Mouse (Mus musculus) Muller cell, postnatal 12 days (primary cell): ENCODE results near the gene Angpt4.

ENCODE experiments used
- DNase-seq: peaks from one replicate; pipeline ENCODE4 v3.0.0-alpha.2; 2015; ENCODE audit errors: inconsistent ontology term

Angpt4 gene

GRCm38 (mm10) chr2:151962474-151962873, 51.5 kb downstream of the Angpt4 start:
- DNase-seq = peak; percentile 96

- no peak for DNase-seq
Observed at GRCm38 (mm10) chr2:151963319-151963718, 52.3 kb downstream of the Angpt4 start.

- DNase-seq = peak; percentile 59
Observed at GRCm38 (mm10) chr2:151964052-151964451, 53.0 kb downstream of the Angpt4 start.

DNA sequence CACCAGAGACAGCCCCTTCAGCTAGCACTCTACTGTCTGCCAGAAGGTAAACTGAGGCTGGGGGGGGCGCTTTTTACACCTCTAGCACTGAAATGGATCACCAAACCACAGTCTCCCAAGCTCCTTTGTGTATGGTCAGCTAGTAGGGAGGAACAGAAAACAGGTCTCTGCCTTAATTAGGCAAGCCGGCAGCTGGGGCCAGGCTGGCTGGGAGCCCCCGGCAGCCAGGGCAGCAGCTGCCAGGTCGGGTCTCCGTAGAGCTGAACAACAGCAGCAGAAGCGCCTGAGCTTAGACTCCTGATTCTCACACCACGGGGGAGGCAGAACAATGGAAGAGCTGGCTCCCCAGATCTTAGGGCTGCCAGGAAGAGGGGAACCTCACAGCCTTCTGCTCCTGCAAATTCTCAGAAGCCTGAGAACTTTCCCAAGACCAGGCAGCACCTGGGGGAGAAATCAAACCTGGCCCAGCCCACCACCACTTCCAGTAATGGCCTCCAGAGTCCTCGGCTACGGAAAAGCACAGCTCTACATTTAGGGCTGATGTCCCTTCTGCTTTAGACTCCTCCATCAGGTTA, 56.3 kb downstream of the Angpt4 start:
- peak; percentile 67 for DNase-seq

- no peak for DNase-seq
Observed at GRCm38 (mm10) chr2:151967792-151968191, 56.8 kb downstream of the Angpt4 start.

DNA sequence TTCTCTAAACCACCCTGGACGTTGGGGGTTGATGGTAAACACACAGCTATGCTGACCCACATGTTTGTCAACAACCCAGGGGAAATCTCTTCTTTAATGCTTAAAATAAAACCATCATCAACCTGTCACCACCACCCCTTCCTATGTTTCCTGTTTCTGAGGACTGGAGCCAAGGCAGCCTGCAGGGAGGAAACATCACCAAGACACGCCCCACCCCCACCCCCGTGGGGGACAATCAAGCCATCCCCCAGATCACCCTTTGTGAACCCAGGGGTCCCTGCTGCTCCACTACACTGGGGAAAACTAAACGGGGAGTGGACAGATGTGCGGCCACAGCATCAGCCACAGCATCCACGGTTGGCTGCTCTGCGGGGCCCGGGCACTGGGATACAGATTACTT, 57.4 kb downstream of the Angpt4 start:
- no peak for DNase-seq

GRCm38 (mm10) chr2:151968986-151969385, 58.0 kb downstream of the Angpt4 start:
- no peak for DNase-seq

- no peak for DNase-seq
Observed at GRCm38 (mm10) chr2:151969396-151969795, 58.4 kb downstream of the Angpt4 start.

- peak; percentile 77 for DNase-seq
Observed at GRCm38 (mm10) chr2:151970191-151971172, 59.5 kb downstream of the Angpt4 start.

- DNase-seq = no peak
Observed at GRCm38 (mm10) chr2:151971748-151972147, 60.7 kb downstream of the Angpt4 start.

- DNase-seq = no peak
Observed at GRCm38 (mm10) chr2:151972880-151973594, 62.0 kb downstream of the Angpt4 start.

GRCm38 (mm10) chr2:151973595-151974562, 62.9 kb downstream of the Angpt4 start:
- peak; percentile 88 for DNase-seq

DNA sequence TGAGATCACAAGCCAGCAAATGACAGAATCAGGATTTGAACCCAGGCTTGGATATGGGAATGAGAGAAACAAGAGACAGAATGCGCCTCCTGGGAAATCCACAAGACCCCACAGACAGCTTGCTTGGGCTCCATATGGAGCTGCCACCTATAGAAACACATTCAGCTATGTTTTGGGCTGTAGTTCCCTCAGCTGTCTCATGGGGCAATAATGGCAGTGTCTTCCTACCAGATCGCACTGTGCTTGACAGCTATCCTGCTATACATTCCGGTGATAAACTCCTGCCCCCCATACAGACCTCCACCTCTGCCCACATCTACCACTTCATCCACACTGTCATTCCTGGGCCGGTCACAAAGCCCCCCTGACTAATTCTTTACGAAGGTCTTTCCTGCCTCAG, 64.3 kb downstream of the Angpt4 start:
- no peak for DNase-seq

GRCm38 (mm10) chr2:151976067-151976466, 65.1 kb downstream of the Angpt4 start:
- no peak for DNase-seq

GRCm38 (mm10) chr2:151977689-151978440, 66.9 kb downstream of the Angpt4 start:
- DNase-seq = peak; percentile 62

DNA sequence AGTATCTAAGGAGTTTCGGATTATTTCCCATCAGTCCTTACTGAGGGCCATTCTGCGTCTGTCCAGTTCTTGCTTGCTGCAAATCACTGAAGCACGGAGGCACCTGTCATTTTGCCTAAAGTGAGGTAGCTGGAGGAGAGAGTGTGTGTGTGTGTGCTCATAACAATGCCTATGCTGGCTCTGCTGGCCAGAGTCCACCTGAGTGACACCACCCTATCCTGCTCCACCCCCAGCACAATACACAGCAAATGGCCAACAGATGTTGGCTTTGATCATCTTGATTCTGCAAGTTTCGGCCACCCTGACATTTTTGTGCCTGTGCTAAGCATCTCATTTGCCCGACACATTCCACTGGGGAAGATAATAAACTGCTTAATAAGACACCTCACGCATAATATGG, 67.5 kb downstream of the Angpt4 start:
- DNase-seq = peak; percentile 43

DNA sequence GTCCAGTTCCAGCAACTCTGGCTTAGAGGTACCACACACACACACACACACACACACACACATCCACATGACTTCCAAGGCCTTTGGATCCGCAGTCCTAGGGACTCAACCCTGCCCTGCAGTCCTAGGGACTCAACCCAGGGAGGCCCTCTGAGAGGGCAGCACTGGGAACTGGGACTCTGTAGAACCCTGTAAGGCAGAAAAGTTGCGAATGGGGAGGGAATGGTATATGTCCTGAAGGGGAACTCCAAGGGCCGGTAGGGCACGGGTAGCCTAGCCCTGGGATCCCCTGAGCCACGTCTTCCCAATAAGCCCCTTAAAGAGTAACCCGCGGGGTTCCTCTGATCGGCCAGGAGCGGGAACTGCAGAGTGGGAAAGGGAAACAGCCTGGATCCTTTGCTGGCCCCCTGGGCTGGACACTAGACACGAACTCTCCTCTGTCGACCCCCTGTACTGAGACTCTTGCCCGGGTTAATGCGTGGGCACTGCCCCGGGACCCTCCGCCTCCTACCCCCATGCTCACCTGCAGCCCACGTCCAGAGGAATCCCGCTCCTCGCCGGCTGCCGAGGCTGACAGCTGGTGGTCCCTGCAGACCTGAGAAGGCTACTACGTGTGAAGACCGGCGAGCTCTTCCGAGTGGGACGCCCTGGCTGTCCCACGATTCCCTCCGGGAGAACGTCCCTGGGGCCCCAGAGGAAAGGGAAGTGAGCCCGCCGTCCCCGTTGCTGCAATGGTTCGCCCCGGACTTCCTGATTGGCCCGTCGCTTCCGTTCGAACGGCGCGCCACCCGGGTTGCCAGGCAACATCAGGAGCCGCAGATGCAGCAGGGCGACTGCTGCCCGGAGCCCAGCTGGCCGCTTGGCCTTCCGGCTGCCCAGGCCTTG, 68.7 kb downstream of the Angpt4 start, which contains the start of gene Fam110a:
Gene Fam110a, minus strand, starts transcription at position 750 of the 885 bp plus-strand sequence.
- peak; percentile 97 for DNase-seq

- no peak for DNase-seq
Observed at GRCm38 (mm10) chr2:151980355-151980693, 69.3 kb downstream of the Angpt4 start.

DNA sequence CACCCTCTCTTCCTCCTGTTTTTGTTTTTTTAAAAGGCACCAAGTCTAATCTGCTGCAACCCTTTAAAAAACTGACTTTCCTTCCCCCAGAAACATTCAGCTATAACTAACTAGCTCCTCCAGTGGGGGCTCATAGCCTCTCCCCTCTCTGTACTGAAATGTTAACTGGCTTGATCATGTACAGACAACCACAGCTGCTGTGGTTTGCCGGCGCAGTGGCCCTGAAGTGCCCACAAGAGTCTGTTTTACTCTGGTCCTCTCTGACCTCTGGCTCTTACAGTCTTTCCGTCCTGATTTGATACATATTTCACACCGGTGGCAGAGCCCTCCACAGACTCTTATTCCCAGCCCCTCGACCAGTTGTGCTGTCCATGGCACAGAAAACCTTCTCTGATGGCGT, 70.3 kb downstream of the Angpt4 start:
- DNase-seq = no peak
